Mouse (Mus musculus) telencephalon, adult 2 months (tissue): ENCODE measurements around the gene Olfr1431.
"Not testable (repeated sequence)": the region's sequence is repeated elsewhere in the genome, so short reads cannot be mapped to it uniquely, and the experiment has no call there.

Source experiments
- DNase-seq: peaks from one replicate; pipeline ENCODE4 v3.0.0-alpha.2; 2011; ENCODE audit warnings: low read depth, low spot score

The Olfr1431 gene

GRCm38 (mm10) chr19:12200334-12200733, at the start of gene Olfr1431:
TSS of gene Olfr1431 (plus strand) at chr19:12200634.
- DNase-seq: no peak

GRCm38 (mm10) chr19:12170062-12170599, 30.3 kb upstream of the Olfr1431 start, which contains the start of gene Olfr1555-ps1:
TSS of gene Olfr1555-ps1 (minus strand) at chr19:12170112.
- not testable (repeated sequence) for DNase-seq

- not testable (repeated sequence) for DNase-seq
Measured at GRCm38 (mm10) chr19:12175431-12175830, 25.0 kb upstream of the Olfr1431 start.

GRCm38 (mm10) chr19:12199076-12199475, 1.4 kb upstream of the Olfr1431 start:
- DNase-seq: not testable (repeated sequence)

GRCm38 (mm10) chr19:12232496-12232895, 32.1 kb downstream of the Olfr1431 start, which contains the start of gene Olfr1432:
TSS of gene Olfr1432 (minus strand) at chr19:12232596.
- DNase-seq: not testable (repeated sequence)

- no peak for DNase-seq
Measured at GRCm38 (mm10) chr19:12241559-12241958, 41.1 kb downstream of the Olfr1431 start, which contains the start of gene Olfr262. TSS of gene Olfr262 (minus strand) at chr19:12241659.

- DNase-seq: no peak
Measured at GRCm38 (mm10) chr19:12260732-12261131, 60.3 kb downstream of the Olfr1431 start, which contains the start of gene Olfr235. TSS of gene Olfr235 (plus strand) at chr19:12261032.
